Mouse (Mus musculus): ENCODE data around the gene Ap2b1.

The Ap2b1 gene

DNA sequence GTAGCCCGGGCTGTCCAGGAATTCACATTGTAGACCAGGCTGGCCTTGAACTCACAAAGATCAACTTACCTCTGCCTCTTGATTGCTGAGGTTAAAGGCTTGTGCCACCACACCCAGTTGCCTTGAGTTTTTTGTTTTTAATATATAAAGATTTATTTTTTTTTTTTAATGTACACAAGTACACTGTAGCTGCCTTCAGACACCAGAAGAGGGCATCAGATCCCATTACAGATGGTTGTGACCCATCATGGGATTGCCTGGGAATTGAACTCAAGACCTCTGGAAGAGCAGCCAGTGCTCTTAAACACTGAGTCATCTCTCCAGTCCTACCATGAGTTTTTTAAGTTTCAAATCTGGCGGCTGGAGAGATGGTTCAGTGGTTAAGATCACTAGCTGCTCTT lies 2.6 kb downstream of the Ap2b1 start:
- in situ Hi-C loops (cut with MboI, MseI): no loop called here

DNA sequence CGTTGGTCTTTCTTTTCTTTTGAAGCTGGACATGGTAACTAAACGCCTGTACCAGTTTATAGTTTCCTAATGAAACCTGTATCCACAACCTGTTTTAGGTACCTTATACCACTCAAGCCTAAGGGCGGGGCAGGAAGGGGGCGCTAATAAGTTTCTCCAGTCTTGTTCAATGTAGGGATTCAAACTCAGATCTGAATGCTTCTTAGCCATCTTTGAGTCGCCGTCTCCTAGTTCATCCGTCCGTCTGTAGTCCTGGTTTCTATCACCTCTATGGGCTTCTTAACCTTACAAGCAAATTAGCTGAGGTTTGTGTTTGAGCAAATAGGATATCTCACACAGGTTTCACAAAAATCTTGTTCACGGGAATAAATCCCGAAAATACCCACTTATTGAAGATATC lies 3.3 kb downstream of the Ap2b1 start:
- in situ Hi-C loops (cut with MboI, MseI): no loop called here

DNA sequence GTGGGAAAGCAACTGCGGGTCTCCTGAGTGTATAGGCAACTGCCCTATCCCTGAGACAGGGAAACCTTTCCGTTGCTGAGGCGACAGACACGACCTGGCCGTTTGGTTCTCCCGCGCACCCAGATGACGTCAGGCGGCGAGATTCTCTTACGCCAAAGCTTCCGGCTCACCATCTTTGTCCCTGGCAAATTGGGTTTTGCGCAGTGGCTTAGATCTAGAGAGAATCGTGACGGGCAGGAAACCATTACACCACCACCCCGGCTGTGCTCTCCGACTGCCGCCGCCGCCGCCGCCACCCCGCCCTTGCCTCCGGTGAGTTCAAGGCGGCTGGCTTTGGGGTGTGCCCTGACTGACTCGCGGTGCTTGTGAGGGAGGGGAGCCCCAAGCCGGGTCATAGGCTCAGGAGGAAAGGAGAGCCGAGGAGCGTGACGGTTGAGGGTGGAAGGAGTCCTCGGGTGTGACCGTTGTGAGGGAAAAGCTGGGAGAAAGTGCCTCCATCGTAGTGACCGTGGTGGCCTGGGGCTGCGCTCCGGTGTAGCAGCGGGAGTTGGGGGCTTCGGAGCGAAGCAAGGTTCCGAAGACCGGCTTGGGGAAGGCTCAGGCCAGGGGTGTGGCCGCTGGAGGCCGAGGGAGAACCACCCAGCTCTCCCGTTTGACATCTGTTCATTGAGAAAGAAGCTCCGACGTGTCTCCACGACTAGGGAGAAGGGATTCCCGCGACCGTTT lies 3.9 kb downstream of the Ap2b1 start, which contains the start of gene Pex12:
Pex12 (minus strand) TSS at position 61 of the 726 bp plus-strand sequence.
- in situ Hi-C loops (cut with MboI, MseI): no loop called here

DNA sequence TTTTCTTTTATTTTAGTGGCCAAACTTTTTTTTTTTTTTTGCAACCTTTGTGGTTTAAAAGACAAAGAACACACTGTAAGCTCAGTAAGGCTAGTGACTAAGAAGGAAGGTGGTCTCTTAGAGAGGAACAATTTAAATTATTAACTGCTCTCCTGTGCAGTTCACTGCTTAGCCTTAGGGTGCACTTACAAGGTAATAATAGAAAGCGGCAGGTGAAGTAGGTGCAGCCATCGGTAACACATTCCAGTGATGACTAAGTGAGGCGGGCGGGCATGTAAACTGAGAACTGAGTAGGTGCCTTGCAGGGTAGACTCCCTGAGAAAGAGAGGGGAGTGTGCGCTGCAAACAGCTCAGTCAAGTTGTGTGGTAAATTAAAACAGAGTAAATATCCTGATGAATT lies 4.9 kb downstream of the Ap2b1 start:
- in situ Hi-C loops (cut with MboI, MseI): no loop called here

DNA sequence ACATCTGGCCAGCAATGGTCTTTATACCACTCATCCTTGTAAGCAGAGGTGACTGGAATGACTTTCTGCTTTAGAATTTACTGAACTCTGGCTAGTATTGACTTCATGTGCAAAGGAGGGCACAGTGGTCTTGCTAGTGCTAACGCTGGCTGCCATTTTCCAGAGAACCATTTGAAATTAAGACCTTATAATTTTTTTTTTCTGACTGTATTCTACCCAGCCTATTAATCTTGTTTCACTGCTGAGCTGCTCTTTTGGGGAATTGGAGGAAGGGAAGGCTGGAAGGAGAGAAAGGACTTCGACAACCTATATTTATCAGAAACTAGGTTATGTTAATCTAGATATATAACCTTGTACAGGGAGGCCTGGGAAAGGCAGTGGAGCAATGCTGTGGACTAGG lies 5.7 kb downstream of the Ap2b1 start:
- in situ Hi-C loops (cut with MboI, MseI): no loop called here

DNA sequence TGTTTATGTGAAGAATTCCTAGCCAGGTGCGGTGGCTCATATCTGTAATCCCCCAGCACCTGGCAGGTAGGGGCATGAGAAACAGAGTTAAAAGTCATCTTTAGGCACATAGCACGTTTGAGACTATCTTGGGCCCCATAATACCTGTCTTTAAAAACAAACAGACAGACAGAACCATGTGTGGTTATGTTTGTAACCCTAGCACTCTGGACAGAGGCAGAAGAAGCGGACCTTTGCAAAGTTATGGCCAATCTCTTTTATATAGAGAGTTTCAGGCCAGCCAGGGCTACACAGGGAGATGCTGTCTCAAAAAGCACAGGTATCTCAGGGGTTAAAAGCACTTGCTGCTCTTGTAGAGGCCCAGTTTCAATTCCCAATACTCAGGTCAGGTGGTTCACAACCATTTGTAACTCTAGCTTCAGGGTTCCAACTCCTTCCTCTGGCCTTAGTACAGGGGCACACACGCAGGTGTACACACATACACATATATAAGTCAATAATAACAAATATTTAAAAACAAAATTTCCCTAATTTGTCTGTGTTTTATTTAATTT lies 8.0 kb downstream of the Ap2b1 start:
- in situ Hi-C loops (cut with MboI, MseI): no loop called here

DNA sequence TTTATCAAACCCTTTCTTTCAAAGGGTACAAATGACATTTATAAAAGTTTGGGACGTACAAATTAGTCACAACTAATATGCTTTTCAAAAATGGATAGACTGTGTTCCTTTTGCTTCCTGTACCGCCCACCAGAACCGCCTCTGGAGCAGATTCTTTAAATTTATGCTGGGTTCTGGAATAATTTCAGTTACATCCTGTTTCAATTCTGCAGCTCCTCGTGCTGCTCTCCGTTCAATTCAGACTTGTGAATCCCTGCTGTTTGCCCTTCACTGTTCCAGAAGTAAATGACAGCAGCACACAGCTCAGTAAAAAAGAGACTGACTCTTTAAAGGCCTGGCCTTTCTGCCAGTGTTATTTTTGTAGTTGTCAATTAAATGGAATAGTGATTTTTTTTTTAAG lies 13.6 kb downstream of the Ap2b1 start:
- in situ Hi-C loops (cut with MboI, MseI): no loop called here

DNA sequence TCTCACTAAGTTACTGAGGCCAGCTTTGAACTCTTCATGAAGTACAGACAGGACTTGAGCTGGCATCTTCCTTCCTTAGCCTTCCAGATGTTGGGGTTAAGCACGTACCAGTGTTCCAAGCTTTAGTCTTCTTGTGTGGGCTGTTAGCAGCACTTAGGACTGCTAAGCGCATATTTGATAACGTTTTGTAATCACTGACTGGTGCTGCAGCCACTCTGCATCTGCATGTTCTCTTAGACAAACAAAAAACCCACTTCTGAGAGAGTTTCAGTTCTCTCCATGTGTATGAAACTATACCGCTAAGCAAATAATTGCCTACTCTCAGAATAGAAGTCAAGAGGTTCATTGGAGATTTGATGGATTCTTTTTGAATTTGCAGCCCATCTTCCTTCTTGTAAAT lies 20.2 kb downstream of the Ap2b1 start:
- in situ Hi-C loops (cut with MboI, MseI): no loop called here

DNA sequence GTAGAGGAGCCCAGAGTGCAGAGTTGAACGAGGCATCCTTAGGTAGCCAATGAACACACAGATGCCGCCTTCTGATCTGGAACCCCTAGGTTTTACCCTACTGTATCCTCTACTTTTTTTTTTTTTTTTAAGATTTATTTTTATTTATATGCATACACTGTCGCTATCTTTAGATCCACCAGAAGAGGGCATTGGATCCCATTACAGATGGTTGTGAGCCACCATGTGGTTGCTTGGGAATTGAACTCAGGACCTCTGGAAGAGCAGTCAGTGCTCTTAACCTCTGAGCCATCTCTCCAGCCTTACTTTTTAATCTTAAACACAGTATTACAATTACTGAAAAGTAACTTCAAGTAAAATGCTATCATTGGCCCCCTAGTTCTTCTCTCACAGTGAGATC lies 27.9 kb downstream of the Ap2b1 start:
- in situ Hi-C loops (cut with MboI, MseI): loop anchor here in 1 of 2 experiments (5.0 to 10.0 kb wide), 2 partner anchors 96 to 168 kb away; no protein-coding TSS in a partner anchor

DNA sequence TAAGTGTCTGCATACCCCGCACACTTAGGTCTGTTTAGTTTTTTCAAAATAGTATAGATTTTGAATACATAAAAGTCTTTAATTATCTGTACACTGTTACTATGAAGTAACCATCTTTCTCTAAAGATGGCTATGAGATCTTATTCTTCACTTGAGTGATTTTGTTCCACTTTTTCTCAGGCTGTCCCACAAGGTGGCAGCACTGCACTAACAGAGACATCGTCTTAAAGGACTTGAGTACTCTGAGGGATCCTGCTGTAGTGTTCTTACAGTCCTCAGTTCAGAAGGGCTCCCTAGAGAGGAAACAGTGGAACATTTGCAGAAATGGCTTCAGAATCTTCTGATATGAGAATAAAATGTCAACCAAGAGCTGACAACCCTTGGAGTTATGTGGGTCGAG lies 28.6 kb downstream of the Ap2b1 start:
- in situ Hi-C loops (cut with MboI, MseI): loop anchor here in 1 of 2 experiments (5.0 to 10.0 kb wide), 2 partner anchors 95 to 167 kb away; no protein-coding TSS in a partner anchor

DNA sequence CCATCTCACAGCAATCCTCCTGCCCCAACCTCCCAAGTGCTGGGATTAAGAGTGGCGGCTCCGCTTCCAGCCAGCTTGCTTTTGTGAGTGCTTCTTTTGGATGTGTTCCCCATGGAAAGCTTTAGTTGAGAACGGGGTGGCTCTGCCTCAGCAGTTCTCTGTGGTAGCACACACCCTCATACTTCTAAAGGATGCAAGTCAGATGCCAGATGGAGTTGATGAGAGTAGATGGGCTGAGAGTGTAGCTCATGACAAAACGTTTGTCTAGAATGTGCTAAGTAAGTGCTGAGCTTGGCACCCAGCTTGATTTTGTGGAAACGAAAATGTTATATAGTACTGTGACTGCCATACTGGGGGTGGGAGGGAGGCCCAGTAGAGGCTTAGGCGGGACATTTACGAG lies 37.0 kb downstream of the Ap2b1 start:
- in situ Hi-C loops (cut with MboI, MseI): loop anchor here in 1 of 2 experiments (5.0 kb wide), 1 partner anchor 51 kb away; no protein-coding TSS in a partner anchor

DNA sequence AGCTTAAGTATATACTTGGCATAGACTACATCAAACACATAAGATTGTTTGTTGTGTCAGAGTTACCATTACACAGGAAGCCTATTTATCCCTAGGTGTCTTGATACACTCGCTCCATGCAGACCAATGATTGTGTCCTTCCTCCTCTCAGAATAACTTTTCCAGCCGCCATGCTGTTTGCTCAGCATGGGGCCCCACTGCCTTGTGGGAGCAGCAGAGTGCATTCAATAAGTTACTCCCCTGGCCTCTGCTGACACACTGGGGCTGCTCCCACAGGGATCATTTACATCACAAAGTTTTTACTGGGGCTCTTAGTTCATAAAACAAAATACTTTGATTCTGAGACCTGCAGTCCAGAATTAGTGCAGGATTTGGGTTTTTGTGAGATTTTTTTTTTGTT lies 40.9 kb downstream of the Ap2b1 start:
- in situ Hi-C loops (cut with MboI, MseI): loop anchor here in 1 of 2 experiments (5.0 kb wide), 1 partner anchor 48 kb away; no protein-coding TSS in a partner anchor

DNA sequence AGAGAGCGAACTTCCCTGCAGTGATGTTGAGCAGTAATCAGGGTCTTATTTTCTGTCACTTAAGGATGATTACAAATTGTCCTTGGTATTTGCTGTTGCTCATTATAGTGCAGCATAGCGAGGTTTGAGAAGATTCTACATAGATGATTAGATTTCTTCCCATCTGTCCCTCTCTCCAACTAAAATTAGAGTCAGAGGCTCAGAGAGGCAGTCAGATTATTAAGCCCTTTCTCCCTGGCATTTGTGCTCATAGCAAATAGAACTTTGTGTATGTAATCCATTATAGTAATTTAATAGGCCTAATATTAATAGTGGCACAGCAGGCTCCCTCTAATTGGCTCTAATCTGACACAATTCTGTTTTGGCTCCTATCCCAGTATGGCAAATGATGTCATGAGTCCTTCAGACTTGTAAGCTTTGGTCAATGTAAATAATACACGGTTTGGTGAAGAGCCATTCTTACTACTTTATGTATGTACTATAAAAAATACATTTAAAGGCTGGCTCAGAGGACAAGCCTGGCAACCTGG lies 43.0 kb downstream of the Ap2b1 start:
- in situ Hi-C loops (cut with MboI, MseI): no loop called here

DNA sequence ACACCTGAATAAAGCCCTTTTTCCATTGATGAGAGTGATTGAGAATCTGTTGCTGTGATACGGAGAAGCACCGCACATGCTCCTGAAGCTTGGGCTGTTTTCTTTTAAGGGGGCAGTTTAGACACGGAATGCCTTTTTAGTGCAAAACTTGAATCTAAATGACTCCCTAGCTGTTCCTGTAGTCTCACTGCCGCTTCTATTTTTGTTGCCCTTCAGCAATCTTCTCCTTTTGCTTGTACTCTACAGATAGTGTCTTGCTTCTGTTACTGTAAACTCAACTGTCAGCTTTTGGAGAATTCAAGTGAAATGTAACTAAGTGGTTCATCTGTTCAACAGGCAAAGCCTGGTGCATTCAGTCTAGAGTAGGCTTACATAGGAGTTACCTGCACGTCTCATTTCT lies 56.6 kb downstream of the Ap2b1 start:
- in situ Hi-C loops (cut with MboI, MseI): loop anchor here in 1 of 2 experiments (10.0 kb wide), 1 partner anchor 69 kb away; the partner anchor contains the start of gene Gas2l2

DNA sequence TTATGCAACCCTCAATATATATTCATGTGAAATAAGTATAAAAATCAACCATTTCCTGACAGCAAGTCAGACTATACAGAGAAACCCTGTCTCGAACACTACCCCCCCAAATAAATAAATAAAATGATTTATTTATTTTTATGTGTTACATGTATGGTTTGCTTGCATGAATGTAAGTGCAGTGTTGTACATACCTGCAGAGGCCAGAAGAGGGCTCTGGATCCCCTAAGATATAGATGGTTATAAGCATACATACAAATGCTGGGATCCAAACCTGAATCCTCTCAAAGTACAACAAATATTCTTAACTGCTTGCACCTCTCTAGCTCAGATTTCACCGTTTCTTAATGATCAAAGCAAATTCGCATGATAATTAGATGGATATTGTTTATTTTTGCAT lies 58.6 kb downstream of the Ap2b1 start:
- in situ Hi-C loops (cut with MboI, MseI): loop anchor here in 1 of 2 experiments (10.0 kb wide), 1 partner anchor 67 kb away; the partner anchor contains the start of gene Gas2l2

DNA sequence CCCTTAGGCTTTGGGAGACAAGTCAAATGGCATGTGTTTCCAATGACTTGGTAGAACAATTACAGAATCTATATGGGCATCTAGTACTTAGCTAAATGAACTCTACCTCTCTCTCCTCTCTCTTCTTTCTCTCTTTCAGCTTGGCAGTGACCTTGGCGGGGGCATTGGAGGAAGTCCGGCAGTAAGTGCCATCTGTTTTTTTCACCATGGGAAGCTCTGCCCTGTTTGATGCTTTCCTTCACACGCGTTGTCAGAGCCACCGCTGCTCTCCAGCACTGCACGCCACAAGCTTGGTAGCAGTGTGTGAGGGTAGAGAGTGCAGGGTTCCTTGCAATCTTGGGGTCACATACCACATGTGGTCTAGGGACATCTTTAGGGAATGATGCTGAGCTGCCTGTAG lies 65.8 kb downstream of the Ap2b1 start:
- in situ Hi-C loops (cut with MboI, MseI): no loop called here

DNA sequence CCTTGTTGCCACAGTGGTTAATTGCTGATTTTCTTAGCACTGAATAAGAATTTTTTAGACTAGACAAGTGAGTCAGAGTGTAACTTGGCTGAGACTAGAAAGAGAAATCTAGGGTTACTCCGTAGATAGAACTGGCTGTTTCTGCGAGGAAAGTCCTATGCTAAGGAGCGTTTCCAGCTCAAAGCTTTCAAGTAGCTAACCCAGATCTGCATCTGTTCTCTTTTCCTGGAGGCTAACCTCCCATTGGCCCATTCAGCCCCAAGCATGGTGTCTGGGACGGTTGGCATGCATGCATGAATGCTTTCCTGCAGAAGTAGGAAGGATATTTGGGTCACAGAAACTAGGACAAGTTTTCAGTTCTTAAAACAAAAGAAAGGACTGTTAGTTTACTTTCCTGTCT lies 72.4 kb downstream of the Ap2b1 start:
- in situ Hi-C loops (cut with MboI, MseI): no loop called here

DNA sequence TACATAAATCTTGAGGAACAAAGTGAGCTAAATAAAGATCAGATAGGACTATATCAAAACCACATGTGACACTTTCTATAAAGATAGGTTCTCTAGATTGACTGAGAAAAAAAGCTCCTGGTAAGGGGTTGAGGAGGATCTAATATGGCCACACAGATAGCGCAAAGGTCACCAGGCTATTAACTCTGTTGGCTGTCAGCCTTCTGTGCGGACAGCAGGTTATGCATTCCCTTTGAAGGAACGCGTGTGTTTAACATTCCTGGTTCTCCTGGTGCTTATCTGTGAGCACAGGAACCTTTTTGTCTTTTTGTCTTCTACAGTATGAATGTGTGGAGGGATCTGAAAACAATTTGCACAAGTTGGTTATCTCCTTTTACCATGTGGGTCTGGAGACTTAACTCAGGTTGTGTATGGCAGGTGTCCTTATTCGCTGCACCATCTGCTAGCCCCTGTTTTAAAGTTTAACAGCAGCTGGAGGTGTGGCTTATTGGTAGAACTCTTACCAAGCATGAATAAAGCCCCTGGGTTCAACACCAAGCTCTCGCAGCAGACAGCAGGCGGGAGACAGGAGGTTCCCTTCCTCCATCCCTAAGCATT lies 81.0 kb downstream of the Ap2b1 start:
- in situ Hi-C loops (cut with MboI, MseI): no loop called here

DNA sequence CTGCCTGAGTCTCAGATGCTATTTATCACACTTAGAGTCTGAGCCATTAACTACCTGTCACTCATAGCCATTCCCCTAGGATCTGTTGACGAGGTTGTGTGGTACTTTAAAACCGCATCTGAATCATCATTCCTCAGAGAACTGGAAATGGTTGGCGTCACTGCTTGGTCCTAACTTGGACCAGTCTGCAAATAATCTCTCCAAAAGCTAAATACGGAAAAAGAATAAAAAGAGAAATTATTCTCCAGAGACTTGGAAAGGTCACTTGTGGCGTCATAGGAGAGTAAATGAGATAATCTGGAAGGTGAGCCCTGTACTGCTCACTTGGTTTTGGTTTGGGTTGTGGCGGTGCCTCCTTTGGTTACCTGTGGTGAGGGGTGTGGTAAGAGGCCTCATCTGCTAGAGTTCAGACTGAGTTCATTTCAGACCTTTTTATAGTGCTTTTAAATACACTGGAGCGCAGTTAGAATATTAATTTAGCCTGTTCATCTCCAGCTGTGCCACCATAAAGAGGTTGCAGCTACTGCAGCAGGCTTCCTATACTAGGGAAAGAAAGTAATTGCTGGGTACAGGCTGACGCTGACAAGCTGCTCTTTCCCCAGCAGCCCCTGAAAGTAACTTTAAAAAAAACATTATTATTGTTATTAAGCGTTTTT lies 84.2 kb downstream of the Ap2b1 start:
- in situ Hi-C loops (cut with MboI, MseI): no loop called here

DNA sequence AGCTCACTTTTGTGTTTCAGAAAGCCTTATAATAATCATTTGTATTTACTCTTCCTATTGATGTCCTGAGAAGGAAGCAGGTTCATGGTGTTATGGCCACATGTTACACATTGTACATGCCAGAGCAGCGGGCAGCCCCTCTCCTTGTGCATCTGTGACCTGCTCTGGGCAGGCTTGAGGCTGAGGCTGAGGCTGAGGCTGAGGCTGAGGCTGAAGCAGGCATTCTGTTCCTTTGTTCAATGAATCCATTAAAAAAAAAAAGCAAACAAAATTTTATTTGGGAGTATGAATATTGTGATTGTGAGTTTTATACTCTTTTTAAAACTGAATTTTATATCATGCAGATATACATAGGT lies 84.7 kb downstream of the Ap2b1 start:
- in situ Hi-C loops (cut with MboI, MseI): no loop called here

DNA sequence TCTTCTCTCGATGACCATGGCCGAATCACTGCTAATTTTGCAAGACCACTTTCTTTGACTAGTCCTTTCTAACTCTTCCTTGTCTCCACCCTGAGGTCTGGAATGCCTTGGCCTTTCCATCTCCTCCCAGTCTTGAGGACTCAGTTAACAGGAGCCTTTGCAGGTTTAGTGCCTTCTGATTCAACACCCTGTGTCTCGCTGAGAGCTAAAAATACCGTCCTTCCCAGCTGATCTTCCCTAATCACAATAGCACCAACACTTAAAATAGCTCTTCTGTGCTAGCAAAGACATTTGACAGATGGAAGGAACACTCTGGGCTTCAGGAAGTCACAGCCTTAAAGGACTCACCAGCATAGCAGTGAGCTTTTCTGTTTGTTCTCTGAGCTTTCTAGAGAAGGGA lies 94.2 kb downstream of the Ap2b1 start:
- in situ Hi-C loops (cut with MboI, MseI): no loop called here
